Mouse (Mus musculus): ENCODE results near the gene Ctsd. TPM values are rescaled to one million over a fixed set of nuclear protein-coding genes. Genes with fewer than 3 reads are reported as not detected.

Ctsd gene
- total and polyA plus RNA-seq, 3 experiments = 61.2 to 107 (median 104) TPM

GRCm38 (mm10) chr7:142430160-142430678 is 42.4 kb upstream of the Ctsd start:
- Histone ChIP-seq H3K9me3 (replicated peaks; ENCODE audit: low read length) (no peaks in the 10 kb centered on the region), H3K36me3 (replicated peaks in 1 of 2; ENCODE audit: control insufficient read depth in 1 of 2, insufficient read depth in 1 of 2, low read length in 1 of 2) (no peaks in the 10 kb centered on the region), H3K4me3 (replicated peaks in 1 of 3; ENCODE audit: low read depth in 2 of 3, low read length in 2 of 3, poor library complexity in 1 of 3) (no peak overlapping the region), H3K79me2 (replicated peaks; ENCODE audit: control insufficient read depth, extremely low read depth, insufficient read depth, poor library complexity, severe bottlenecking) (no peaks in the 10 kb centered on the region), H3K4me1 (ENCODE audit: control insufficient read depth in 1 of 2, insufficient read depth in 2 of 2) (peaks cover 6 to 20% of the 10 kb centered on the region in 2 experiments), H3K9ac (ENCODE audit: insufficient read depth, low read depth) (no peak overlapping the region), H3K4me2 (ENCODE audit: insufficient read depth, low read depth, poor library complexity, severe bottlenecking) (no peak overlapping the region), H3K27me3 (replicated peaks) (peaks cover 13% of the 10 kb centered on the region), H3K27ac (ENCODE audit: insufficient read depth, low read depth) (no peak overlapping the region)
- TF ChIP-seq HCFC1 (IDR thresholded peaks at IDR 0.05; ENCODE audit: low read depth, low read length) (no peak), GABPA (IDR thresholded peaks at IDR 0.05; ENCODE audit: insufficient replicate concordance, low read depth, low read length) (no peak), MAZ (IDR thresholded peaks at IDR 0.05; ENCODE audit: low read depth, low read length) (no peak), CTCF (conservative IDR thresholded peaks at IDR 0.05 in 1 of 2, IDR thresholded peaks at IDR 0.05 in 1 of 2; ENCODE audit: low read depth in 2 of 2, low read length in 2 of 2) (no peak), TBP (conservative IDR thresholded peaks at IDR 0.05; ENCODE audit: low read depth, low read length) (no peak), POLR2AphosphoS2 (IDR thresholded peaks at IDR 0.05; ENCODE audit: low read depth, low read length) (no peak), ETS1 (conservative IDR thresholded peaks at IDR 0.05; ENCODE audit: low read depth, low read length) (no peak), ELF1 (IDR thresholded peaks at IDR 0.05; ENCODE audit: low read depth, low read length) (no peak), USF2 (conservative IDR thresholded peaks at IDR 0.05; ENCODE audit: low read depth, low read length) (no peak), PAX5 (IDR thresholded peaks at IDR 0.05; ENCODE audit: low read length) (no peak), UBTF (IDR thresholded peaks at IDR 0.05; ENCODE audit: low read depth, low read length) (no peak), NELFE (IDR thresholded peaks at IDR 0.05; ENCODE audit: low read depth, low read length) (no peak), BHLHE40 (IDR thresholded peaks at IDR 0.05; ENCODE audit: low read depth, low read length) (no peak), MXI1 (IDR thresholded peaks at IDR 0.05; ENCODE audit: low read depth, low read length) (no peak), JUN (IDR thresholded peaks at IDR 0.05; ENCODE audit: insufficient read depth, low read depth, low read length) (no peak)
- in situ Hi-C loops (cut with MboI; ENCODE audit: low pct_ligation_motif_present, low pct_unique_long_range_greater_than_20kb, low sequenced_read_pairs) (no loop called here), dilution Hi-C loops (cut with MboI; ENCODE audit: extremely low pct_ligation_motif_present, extremely low pct_unique_long_range_greater_than_20kb, low sequenced_read_pairs) (no loop called here)
- no peak for DNase-seq (ENCODE audit: extremely low read depth)

GRCm38 (mm10) chr7:142428213-142428612 is 40.4 kb upstream of the Ctsd start:
- TF ChIP-seq ZC3H11A (IDR thresholded peaks at IDR 0.05; ENCODE audit: low read depth, low read length) = no peak
- peak in 1 of 2 experiments; percentile 66; a peak in 2 of 4 replicates for TF ChIP-seq CTCF (conservative IDR thresholded peaks at IDR 0.05 in 1 of 2, IDR thresholded peaks at IDR 0.05 in 1 of 2; ENCODE audit: low read depth in 2 of 2, low read length in 2 of 2)
- peak; percentile 61 for TF ChIP-seq SMC3 (IDR thresholded peaks at IDR 0.05; ENCODE audit: low read depth, low read length)
- no peak for TF ChIP-seq KAT2A (IDR thresholded peaks at IDR 0.05; ENCODE audit: insufficient replicate concordance, low read length)
- no peak for TF ChIP-seq ETS1 (conservative IDR thresholded peaks at IDR 0.05; ENCODE audit: low read depth, low read length)
- TF ChIP-seq RAD21 (IDR thresholded peaks at IDR 0.05; ENCODE audit: low read depth, low read length) = peak; percentile 49
- no peak for TF ChIP-seq TBP (conservative IDR thresholded peaks at IDR 0.05; ENCODE audit: low read depth, low read length)
- no peak for TF ChIP-seq MXI1 (IDR thresholded peaks at IDR 0.05; ENCODE audit: low read depth, low read length)
- DNase-seq (ENCODE audit: extremely low read depth) = peak; percentile 45

More at GRCm38 (mm10) chr7:142428213-142428612, 40.4 kb upstream of the Ctsd start:
- Histone ChIP-seq H3K27ac (ENCODE audit: insufficient read depth, low read depth) (no peak overlapping the region), H3K27me3 (replicated peaks) (peaks cover 13% of the 10 kb centered on the region), H3K4me1 (ENCODE audit: control insufficient read depth in 1 of 2, insufficient read depth in 2 of 2) (peaks cover 6 to 20% of the 10 kb centered on the region in 2 experiments), H3K9ac (ENCODE audit: insufficient read depth, low read depth) (no peak overlapping the region), H3K9me3 (replicated peaks; ENCODE audit: low read length) (no peaks in the 10 kb centered on the region), H3K4me3 (replicated peaks in 1 of 3; ENCODE audit: low read depth in 2 of 3, low read length in 2 of 3, poor library complexity in 1 of 3) (no peak overlapping the region), H3K79me2 (replicated peaks; ENCODE audit: control insufficient read depth, extremely low read depth, insufficient read depth, poor library complexity, severe bottlenecking) (no peaks in the 10 kb centered on the region), H3K36me3 (replicated peaks in 1 of 2; ENCODE audit: control insufficient read depth in 1 of 2, insufficient read depth in 1 of 2, low read length in 1 of 2) (no peaks in the 10 kb centered on the region), H3K4me2 (ENCODE audit: insufficient read depth, low read depth, poor library complexity, severe bottlenecking) (no peak overlapping the region)
- in situ Hi-C loops (cut with MboI; ENCODE audit: low pct_ligation_motif_present, low pct_unique_long_range_greater_than_20kb, low sequenced_read_pairs) = no loop called here
- dilution Hi-C loops (cut with MboI; ENCODE audit: extremely low pct_ligation_motif_present, extremely low pct_unique_long_range_greater_than_20kb, low sequenced_read_pairs) = no loop called here

All from CH12.LX (cell line).